Mouse (Mus musculus) kidney, adult 2 months (tissue): ENCODE measurements around the gene Spata2. TPM values are rescaled to one million over a fixed set of nuclear protein-coding genes. Genes with fewer than 3 reads are reported as not detected.

Source experiments
- DNase-seq: peaks from one replicate; pipeline ENCODE4 v3.0.0; 2021
- H3K27ac ChIP-seq: fragments of 200-500 bp; 2 replicates; pipeline ENCODE4 v1.5.1; 2012; ENCODE audit warnings: low read depth, low read length, control low read depth, inconsistent platforms; ENCODE audit not compliant: insufficient read depth
- H3K27me3 ChIP-seq: fragments of 200-500 bp; replicated peaks from 2 replicates; pipeline ENCODE4 v1.6.1; 2012; ENCODE audit warnings: mild to moderate bottlenecking, moderate library complexity, low read length, inconsistent platforms; ENCODE audit not compliant: control insufficient read depth, insufficient read depth
- H3K36me3 ChIP-seq: fragments of 200-500 bp; 2 replicates; pipeline ENCODE4 v1.6.1; 2012; ENCODE audit warnings: mild to moderate bottlenecking, moderate library complexity, low read length, inconsistent platforms; ENCODE audit not compliant: control insufficient read depth, insufficient read depth
- H3K4me1 ChIP-seq: fragments of 200-500 bp; 2 replicates; pipeline ENCODE4 v1.6.1; 2011; ENCODE audit warnings: low read length; ENCODE audit not compliant: control insufficient read depth, insufficient read depth
- H3K4me3 ChIP-seq: fragments of 200-500 bp; 2 replicates; pipeline ENCODE4 v1.5.1; 2011; ENCODE audit warnings: mild to moderate bottlenecking, low read depth, low read length, control low read depth; ENCODE audit not compliant: insufficient read depth
- CTCF ChIP-seq: fragments of 200-500 bp; conservative IDR thresholded peaks from 2 replicates; pipeline ENCODE4 v1.5.1; 2011; ENCODE audit warnings: low read depth, mild to moderate bottlenecking, control low read depth, low read length, moderate library complexity, mixed read lengths; ENCODE audit not compliant: insufficient read depth, insufficient read length
- POLR2A ChIP-seq: fragments of 200-500 bp; IDR thresholded peaks from one replicate; pipeline ENCODE4 v1.6.1; 2011; ENCODE audit warnings: low read depth, low read length, control low read depth
- WGBS: fragments of 180-500 bp; shearing (Covaris S2); methylation state at CpG from one replicate; pipeline ENCODE4 v1.1.7; 2018; 5-methylcytosine and 5-hydroxymethylcytosine counted together
- polyA plus RNA-seq: library from polyadenylated mRNA; depleted of rRNA; stranded (reverse); fragments of >200 nt; gene quantifications from 2 replicates; pipeline ENCODE4 v1.2.3, GENCODE M21; 2012

Spata2 gene
- polyA plus RNA-seq, 1 experiment: 26.5 TPM

DNA sequence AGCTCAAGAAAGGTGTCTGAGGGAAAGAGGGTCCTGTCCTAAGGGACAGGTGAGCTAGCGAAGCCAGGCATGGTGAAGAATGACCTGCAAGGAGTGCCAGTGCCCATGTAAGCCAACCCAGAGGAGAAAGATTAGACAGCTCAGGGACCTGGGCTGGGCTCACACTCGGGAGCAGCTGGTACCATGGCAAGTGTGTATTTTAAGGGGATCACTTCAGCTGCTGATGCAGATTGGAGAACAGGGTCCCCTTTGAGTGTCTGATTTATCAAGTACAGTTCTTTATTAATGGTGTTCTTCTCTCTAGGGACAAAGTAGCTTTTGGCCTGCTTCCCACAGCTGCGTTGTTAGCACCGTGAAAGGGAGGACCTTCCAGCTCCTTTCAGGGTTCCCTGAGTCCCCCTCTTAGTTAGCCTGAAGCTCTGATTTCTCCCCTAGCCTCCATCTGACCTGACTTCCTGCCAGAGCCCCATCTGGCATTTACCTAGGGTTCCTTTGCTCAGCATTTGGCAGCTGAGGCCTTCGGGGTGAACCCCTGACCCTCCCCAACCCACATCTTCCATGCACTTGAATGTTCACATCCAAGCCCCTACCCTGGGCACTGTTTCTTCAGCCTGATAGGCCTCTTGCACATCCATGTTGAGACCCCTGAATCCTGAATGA lies 36.2 kb downstream of the Spata2 start:
- no peak for DNase-seq
- Histone ChIP-seq H3K36me3 (0 out of 2 replicates have a peak, but pooled peaks cover 1% of the 10 kb centered on the region), H3K27me3 (no peaks in the 10 kb centered on the region), H3K4me1 (no peaks in the 10 kb centered on the region), H3K4me3 (no peak overlapping the region), H3K27ac (no peak overlapping the region)
- 79% methylated on average over 5 of the region's 5 CpGs for WGBS
- TF ChIP-seq POLR2A: no peak
- TF ChIP-seq CTCF: no peak

DNA sequence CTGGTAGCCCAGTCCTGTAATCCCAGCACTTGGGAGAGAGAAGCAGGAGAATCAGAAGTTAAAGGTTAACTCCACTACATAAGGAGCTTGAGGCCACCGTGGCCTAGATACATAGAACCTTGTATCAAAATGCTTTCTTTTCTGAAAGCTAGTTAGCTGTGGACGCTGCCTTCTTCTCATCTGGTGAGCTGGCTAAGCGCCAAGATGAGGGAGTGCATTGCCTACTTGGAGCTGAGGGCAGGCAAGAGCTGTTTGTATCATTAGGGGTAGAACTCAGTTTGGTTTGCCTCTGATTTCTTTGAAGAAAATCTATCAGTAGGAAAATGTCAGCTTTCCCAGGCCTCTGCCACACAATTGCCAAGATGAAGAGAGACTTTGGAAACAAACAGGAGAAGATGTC lies 38.9 kb downstream of the Spata2 start:
- Histone ChIP-seq H3K27ac (no peak overlapping the region), H3K4me1 (no peaks in the 10 kb centered on the region; the same call in 1 of the 2 replicates), H3K4me3 (no peak overlapping the region), H3K27me3 (no peaks in the 10 kb centered on the region), H3K36me3 (0 out of 2 replicates have a peak, but pooled peaks cover 1% of the 10 kb centered on the region)
- 52% methylated on average over 3 of the region's 3 CpGs for WGBS
- DNase-seq: peak; percentile 42
- TF ChIP-seq POLR2A (no peak), CTCF (no peak)

DNA sequence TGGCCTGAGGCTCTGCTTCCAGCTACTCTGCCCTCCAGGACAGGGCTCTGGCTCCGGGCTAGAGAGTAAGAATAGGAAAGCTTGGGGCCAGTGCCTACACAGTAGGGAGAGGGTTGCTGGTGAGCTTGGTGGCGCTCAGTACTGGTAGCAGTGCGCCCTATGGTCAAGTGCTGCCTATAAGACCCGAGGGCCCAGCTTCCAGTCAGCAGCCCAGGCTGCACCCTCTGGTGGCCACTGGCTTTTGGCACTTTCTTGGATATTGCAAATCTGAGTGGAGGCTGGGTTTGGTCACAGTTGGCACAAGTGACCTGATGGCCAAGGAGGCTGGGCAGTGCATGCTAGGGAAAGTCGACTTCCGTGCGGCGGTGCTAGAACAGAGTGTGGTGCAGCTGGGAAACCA lies 42.0 kb downstream of the Spata2 start:
- peak overlapping the region; percentile 27 for H3K27ac ChIP-seq
- no peaks in the 10 kb centered on the region; the same call in 1 of the 2 replicates for H3K4me1 ChIP-seq
- no peaks in the 10 kb centered on the region for H3K27me3 ChIP-seq
- peak; percentile 67 for DNase-seq
- H3K4me3 ChIP-seq: peak overlapping the region; percentile 27; the same call in 1 of the 2 replicates
- TF ChIP-seq POLR2A (peak; percentile 9), CTCF (peak; percentile 35; the same call in 1 of the 2 replicates)
- WGBS: 79% methylated on average over 8 of the region's 8 CpGs
- 0 out of 2 replicates have a peak, but pooled peaks cover 1% of the 10 kb centered on the region for H3K36me3 ChIP-seq

DNA sequence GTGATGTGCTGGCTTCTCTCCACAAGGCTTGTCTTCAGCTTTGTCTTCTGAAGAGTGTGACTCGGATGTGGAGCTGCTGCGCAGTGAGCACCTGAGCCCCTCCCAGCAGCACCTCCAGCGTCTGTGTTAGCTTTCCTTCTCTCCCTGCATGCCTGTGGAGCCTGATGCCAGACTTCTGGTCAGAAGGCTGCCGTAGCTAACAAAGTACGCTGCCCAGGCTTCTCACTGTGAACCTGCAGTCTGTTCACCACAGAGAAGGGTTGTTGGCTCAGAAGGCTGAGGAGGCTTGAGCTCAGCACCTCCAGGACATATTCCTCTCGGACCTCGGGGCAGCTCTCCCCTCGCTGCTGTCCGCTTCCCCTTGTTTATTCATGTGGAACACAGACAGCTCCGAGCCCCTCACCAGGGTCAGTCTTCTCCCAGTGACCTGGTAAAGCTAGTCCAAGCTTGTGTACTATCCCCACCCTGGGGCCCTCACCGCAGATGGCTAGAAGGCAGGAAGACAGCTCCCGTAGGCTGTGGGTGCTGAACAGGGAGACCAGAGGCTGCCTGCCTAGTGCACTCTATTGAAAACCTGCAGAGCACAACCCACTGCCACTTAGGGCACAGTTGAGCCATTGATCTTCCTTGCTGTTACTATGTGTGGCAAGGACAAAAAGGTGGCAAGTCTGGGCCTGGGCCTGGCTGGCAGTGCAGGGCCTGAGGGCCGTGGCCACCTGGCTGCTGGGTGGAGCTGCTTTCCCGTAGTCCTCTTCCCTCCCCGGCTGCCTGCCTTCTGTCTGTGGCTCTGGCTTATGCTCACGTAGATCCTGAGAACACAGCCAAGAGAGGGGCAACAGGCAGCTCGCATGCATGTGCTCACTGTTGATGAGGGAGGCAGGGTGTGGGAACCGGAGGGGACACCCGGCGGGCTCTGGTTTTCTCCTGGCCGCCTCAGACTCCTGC lies 43.1 kb downstream of the Spata2 start:
- TF ChIP-seq CTCF (no peak), POLR2A (no peak)
- Histone ChIP-seq H3K27me3 (no peaks in the 10 kb centered on the region), H3K4me1 (no peaks in the 10 kb centered on the region; the same call in 1 of the 2 replicates), H3K4me3 (no peak overlapping the region), H3K36me3 (0 out of 2 replicates have a peak, but pooled peaks cover 1% of the 10 kb centered on the region), H3K27ac (peak overlapping the region; percentile 63)
- DNase-seq: no peak
- WGBS: 60% methylated on average over 21 of the region's 21 CpGs

DNA sequence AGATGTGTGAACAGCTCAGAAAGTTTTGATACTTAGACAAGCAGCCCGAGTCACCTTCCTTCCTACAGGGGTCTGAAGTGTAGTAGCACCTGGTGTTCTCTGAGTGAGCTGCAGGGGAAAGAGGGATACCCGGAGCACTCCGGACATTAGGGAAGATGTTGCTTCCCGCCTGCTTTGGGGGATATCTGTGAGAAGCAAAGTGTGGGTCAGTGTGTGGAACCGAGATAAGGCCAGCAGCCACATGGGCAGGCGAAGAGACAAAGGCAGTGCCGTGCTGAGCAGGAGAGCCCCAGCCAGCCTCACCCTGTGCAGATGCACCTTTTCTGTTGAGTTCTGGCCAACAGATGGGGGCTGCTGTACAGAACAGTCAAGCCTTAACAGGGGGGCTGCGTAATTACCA lies 45.1 kb downstream of the Spata2 start:
- Histone ChIP-seq H3K4me1 (no peaks in the 10 kb centered on the region; the same call in 1 of the 2 replicates), H3K36me3 (peaks cover 2% of the 10 kb centered on the region; the same call in 1 of the 2 replicates), H3K27ac (no peak overlapping the region), H3K4me3 (no peak overlapping the region), H3K27me3 (no peaks in the 10 kb centered on the region)
- TF ChIP-seq POLR2A: no peak
- TF ChIP-seq CTCF: no peak
- WGBS: 96% methylated on average over 8 of the region's 8 CpGs
- no peak for DNase-seq

DNA sequence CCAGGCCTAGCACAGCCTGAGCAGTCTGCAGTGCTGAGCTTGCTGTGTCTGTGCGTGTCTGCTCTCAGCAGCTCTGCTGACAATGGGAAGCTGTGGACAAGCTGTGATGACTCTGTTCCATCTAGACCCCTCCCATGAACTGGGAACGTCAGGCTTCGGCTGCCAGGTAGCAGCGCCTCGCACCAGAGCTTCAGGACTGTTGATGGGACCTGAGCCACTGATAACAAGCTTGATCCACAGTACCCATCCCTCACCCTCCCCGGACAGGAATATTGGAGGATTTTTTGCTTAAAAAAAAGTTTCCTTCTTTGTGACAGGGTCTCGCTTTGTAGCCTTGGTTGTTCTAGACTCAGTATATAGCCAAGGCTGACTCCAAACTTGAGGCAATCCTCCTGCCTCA lies 45.5 kb downstream of the Spata2 start:
- Histone ChIP-seq H3K4me3 (no peak overlapping the region), H3K4me1 (no peaks in the 10 kb centered on the region; the same call in 1 of the 2 replicates), H3K27me3 (no peaks in the 10 kb centered on the region), H3K36me3 (peaks cover 2% of the 10 kb centered on the region; the same call in 1 of the 2 replicates), H3K27ac (no peak overlapping the region)
- no peak for DNase-seq
- WGBS: 97% methylated on average over 7 of the region's 7 CpGs
- TF ChIP-seq CTCF (no peak), POLR2A (no peak)
